ENCODE assay signal across 13 mouse cellular contexts in genomic region chr3:129296994-129297393, GRCm38 (mm10). TPM values are rescaled to one million over a fixed set of nuclear protein-coding genes. Genes with fewer than 3 reads are reported as not detected.
DNase-seq lines count a peak whose midpoint lies in the region; ATAC-seq lines count a peak whose summit lies in the region.
"Had no signal": no experiment of that assay in that cellular context is flagged by ENCODE, and none has a peak within 500 bp of the region (broad histone marks: within the 10 kb centered on the region; RNA-seq: fewer than 3 reads in every experiment).

No protein-coding gene starts in this region.

- no peak overlapping the region for H3K4me2 ChIP-seq in kidney, embryonic 14.5 days (replicated peaks; ENCODE audit: low read depth, low read length)
- H3K4me2 ChIP-seq: embryonic facial prominence, embryonic 15.5 days; hindbrain, embryonic 15.5 days; midbrain, embryonic 12.5 days had no signal

- no peak overlapping the region for H3K27ac ChIP-seq in kidney, embryonic 14.5 days (ENCODE audit: low read depth, low read length)
- H3K27ac ChIP-seq: embryonic facial prominence, embryonic 15.5 days; hindbrain, embryonic 15.5 days; midbrain, embryonic 12.5 days had no signal

- no peaks in the 10 kb centered on the region for H3K4me1 ChIP-seq in kidney, embryonic 14.5 days (ENCODE audit: control insufficient read depth, insufficient read depth, low read length)
- H3K4me1 ChIP-seq: embryonic facial prominence, embryonic 15.5 days; hindbrain, embryonic 15.5 days; midbrain, embryonic 12.5 days had no signal

- 70% methylated on average over 5 of the region's 5 CpGs for WGBS in kidney, embryonic 14.5 days

- no peaks in the 10 kb centered on the region for H3K27me3 ChIP-seq in kidney, embryonic 14.5 days (ENCODE audit: control insufficient read depth, insufficient read depth, low read length)
- H3K27me3 ChIP-seq: CH12.LX; embryonic facial prominence, embryonic 15.5 days; hindbrain, embryonic 15.5 days; midbrain, embryonic 12.5 days had no signal

- no peaks in the 10 kb centered on the region for H3K9me3 ChIP-seq in kidney, embryonic 14.5 days (ENCODE audit: control insufficient read depth, low read length)
- H3K9me3 ChIP-seq: embryonic facial prominence, embryonic 15.5 days; hindbrain, embryonic 15.5 days; midbrain, embryonic 12.5 days had no signal

- no peak for ATAC-seq in kidney, embryonic 14.5 days (ENCODE audit: low FRiP score, low TSS enrichment)

- no peak overlapping the region for H3K4me3 ChIP-seq in kidney, embryonic 14.5 days (ENCODE audit: low read length)
- H3K4me3 ChIP-seq: embryonic facial prominence, embryonic 15.5 days; hindbrain, embryonic 15.5 days; midbrain, embryonic 12.5 days had no signal

- no peak overlapping the region for H3K9ac ChIP-seq in kidney, embryonic 14.5 days (ENCODE audit: low read depth, low read length)
- H3K9ac ChIP-seq: embryonic facial prominence, embryonic 15.5 days; hindbrain, embryonic 15.5 days; midbrain, embryonic 12.5 days had no signal

- peak; percentile 51 for DNase-seq in kidney, adult 11 months
- peak; percentile 50 for DNase-seq in adrenal gland, adult 8-10 months
- peak; percentile 35 for DNase-seq in kidney, adult 9 months
- peak; percentile 15 to 38 for DNase-seq in lung, postnatal 4 days
- DNase-seq in Muller cell, postnatal 12 days (ENCODE audit: inconsistent ontology term): no peak
- no peak for DNase-seq in thymus, postnatal 4 days
- no peak for DNase-seq in urinary bladder, postnatal 14 days (ENCODE audit: low spot score)
- DNase-seq: cerebellum, adult 18-20 months had no signal

- H3K36me3 ChIP-seq in kidney, embryonic 14.5 days (ENCODE audit: control insufficient read depth, insufficient read depth, low read length): peaks cover 5% of the 10 kb centered on the region; the same call in 1 of the 2 replicates
- H3K36me3 ChIP-seq: embryonic facial prominence, embryonic 15.5 days; hindbrain, embryonic 15.5 days; midbrain, embryonic 12.5 days had no signal

RNA-seq across cellular contexts. Expression of gene Enpep, which starts 35.5 kb away (rescaled TPM):
- polyA plus RNA-seq in kidney, embryonic 14.5 days (2014; fragmentation: Nextera tagmentation; extraction: Ambion mirVana): 45.1 and 66.4 TPM in 2 replicates
- total RNA-seq in adrenal gland, adult 8-10 months (2022): 10 to 100 TPM; 11.5 to 20.7 (median 16.1) TPM
- total RNA-seq: CH12.LX had no signal

Comparison
In these comparisons a context has a peak if more than half of its experiments do, and no peak if none do; other contexts are left out.
1. DNase-seq: peak in kidney, adult 11 months (single experiment), adrenal gland, adult 8-10 months (single experiment), kidney, adult 9 months (single experiment) and lung, postnatal 4 days (2 of 2); none in Muller cell, postnatal 12 days (single experiment), thymus, postnatal 4 days (single experiment) and urinary bladder, postnatal 14 days (single experiment).